Mouse (Mus musculus): ENCODE data around the gene Mvp. TPM values are rescaled to one million over a fixed set of nuclear protein-coding genes. Genes with fewer than 3 reads are reported as not detected.

The Mvp gene
- polyA plus RNA-seq, 1 experiment from 2014 or later: 4.0 TPM

- no peaks in the 10 kb centered on the region for H3K27me3 ChIP-seq (ENCODE audit: low read depth, poor library complexity, severe bottlenecking)
- no peaks in the 10 kb centered on the region for H3K9me3 ChIP-seq (replicated peaks)
- peak; percentile 32 for DNase-seq (ENCODE audit: low spot score)
- H3K36me3 ChIP-seq: peaks cover 62% of the 10 kb centered on the region
- H3K4me3 ChIP-seq: peak overlapping the region; percentile 83
- peak overlapping the region; percentile 99 for H3K27ac ChIP-seq
- peaks cover 71% of the 10 kb centered on the region for H3K4me1 ChIP-seq
- WGBS: 44% methylated on average over 19 of the region's 19 CpGs
Measured at GRCm38 (mm10) chr7:127023896-127024690, 9.7 kb upstream of the Mvp start.

GRCm38 (mm10) chr7:127023272-127023691, 8.9 kb upstream of the Mvp start:
- H3K36me3 ChIP-seq: peaks cover 54% of the 10 kb centered on the region
- peaks cover 78% of the 10 kb centered on the region for H3K4me1 ChIP-seq
- H3K27me3 ChIP-seq (ENCODE audit: low read depth, poor library complexity, severe bottlenecking): no peaks in the 10 kb centered on the region
- 86% methylated on average over 13 of the region's 13 CpGs for WGBS
- H3K4me3 ChIP-seq: peak overlapping the region; percentile 83
- peak overlapping the region; percentile 74 for H3K27ac ChIP-seq
- DNase-seq (ENCODE audit: low spot score): no peak
- no peaks in the 10 kb centered on the region for H3K9me3 ChIP-seq (replicated peaks)

- WGBS: 80% methylated on average over 7 of the region's 7 CpGs
- Histone ChIP-seq H3K4me1 (peaks cover 78% of the 10 kb centered on the region), H3K4me3 (peak overlapping the region; percentile 83), H3K27ac (peak overlapping the region; percentile 74), H3K27me3 (ENCODE audit: low read depth, poor library complexity, severe bottlenecking) (no peaks in the 10 kb centered on the region), H3K36me3 (peaks cover 48% of the 10 kb centered on the region), H3K9me3 (replicated peaks) (no peaks in the 10 kb centered on the region)
- DNase-seq (ENCODE audit: low spot score): no peak
Measured at GRCm38 (mm10) chr7:127022528-127023271, 8.3 kb upstream of the Mvp start.

- peak overlapping the region; percentile 83 for H3K4me3 ChIP-seq
- peaks cover 43% of the 10 kb centered on the region for H3K36me3 ChIP-seq
- peak overlapping the region; percentile 98 for H3K27ac ChIP-seq
- no peak for DNase-seq (ENCODE audit: low spot score)
- peaks cover 77% of the 10 kb centered on the region for H3K4me1 ChIP-seq
- WGBS: 41% methylated on average over 5 of the region's 5 CpGs
- no peaks in the 10 kb centered on the region for H3K9me3 ChIP-seq (replicated peaks)
- H3K27me3 ChIP-seq (ENCODE audit: low read depth, poor library complexity, severe bottlenecking): no peaks in the 10 kb centered on the region
Measured at GRCm38 (mm10) chr7:127021563-127022527, 7.4 kb upstream of the Mvp start.

GRCm38 (mm10) chr7:127020901-127021562, 6.6 kb upstream of the Mvp start, which contains the start of the genes Gm42742 and Prrt2:
Gene Gm42742, minus strand, starts transcription at chr7:127021097.
Gene Prrt2, minus strand, starts transcription at chr7:127021211.
- H3K27me3 ChIP-seq (ENCODE audit: low read depth, poor library complexity, severe bottlenecking): no peaks in the 10 kb centered on the region
- DNase-seq (ENCODE audit: low spot score): peak; percentile 78
- peak within 1 kb of the TSS; percentile 98 for H3K27ac ChIP-seq
- H3K36me3 ChIP-seq: peaks cover 42% of the 10 kb centered on the region
- 2% methylated on average over 37 of the region's 37 CpGs for WGBS
- H3K9me3 ChIP-seq (replicated peaks): no peaks in the 10 kb centered on the region
- peaks cover 79% of the 10 kb centered on the region for H3K4me1 ChIP-seq
- peak within 1 kb of the TSS; percentile 83 for H3K4me3 ChIP-seq

GRCm38 (mm10) chr7:127020491-127020890, 6.1 kb upstream of the Mvp start:
- Histone ChIP-seq H3K36me3 (peaks cover 45% of the 10 kb centered on the region), H3K4me1 (peaks cover 84% of the 10 kb centered on the region), H3K9me3 (replicated peaks) (no peaks in the 10 kb centered on the region), H3K4me3 (peak overlapping the region; percentile 83), H3K27me3 (ENCODE audit: low read depth, poor library complexity, severe bottlenecking) (no peaks in the 10 kb centered on the region), H3K27ac (peak overlapping the region; percentile 98)
- 56% methylated on average over 5 of the region's 5 CpGs for WGBS
- no peak for DNase-seq (ENCODE audit: low spot score)

GRCm38 (mm10) chr7:127020031-127020430, 5.6 kb upstream of the Mvp start:
- H3K4me3 ChIP-seq: peak overlapping the region; percentile 83
- H3K27me3 ChIP-seq (ENCODE audit: low read depth, poor library complexity, severe bottlenecking): no peaks in the 10 kb centered on the region
- WGBS: 71% methylated on average over 3 of the region's 3 CpGs
- peaks cover 87% of the 10 kb centered on the region for H3K4me1 ChIP-seq
- no peaks in the 10 kb centered on the region for H3K9me3 ChIP-seq (replicated peaks)
- no peak for DNase-seq (ENCODE audit: low spot score)
- H3K36me3 ChIP-seq: peaks cover 45% of the 10 kb centered on the region
- peak overlapping the region; percentile 98 for H3K27ac ChIP-seq

- H3K4me1 ChIP-seq: peaks cover 87% of the 10 kb centered on the region
- H3K9me3 ChIP-seq (replicated peaks): no peaks in the 10 kb centered on the region
- whole genome bisulfite sequencing: 81% methylated on average over 14 of the region's 14 CpGs
- no peak for DNase-seq (ENCODE audit: low spot score)
- peaks cover 45% of the 10 kb centered on the region for H3K36me3 ChIP-seq
- no peaks in the 10 kb centered on the region for H3K27me3 ChIP-seq (ENCODE audit: low read depth, poor library complexity, severe bottlenecking)
- peak overlapping the region; percentile 98 for H3K27ac ChIP-seq
- peak overlapping the region; percentile 83 for H3K4me3 ChIP-seq
Measured at GRCm38 (mm10) chr7:127019306-127019960, 5.0 kb upstream of the Mvp start.

GRCm38 (mm10) chr7:127018416-127019305, 4.2 kb upstream of the Mvp start:
- Histone ChIP-seq H3K36me3 (peaks cover 45% of the 10 kb centered on the region), H3K4me1 (peaks cover 85% of the 10 kb centered on the region), H3K27ac (peak overlapping the region; percentile 98), H3K9me3 (replicated peaks) (no peaks in the 10 kb centered on the region), H3K27me3 (ENCODE audit: low read depth, poor library complexity, severe bottlenecking) (no peaks in the 10 kb centered on the region), H3K4me3 (peak overlapping the region; percentile 83)
- no peak for DNase-seq (ENCODE audit: low spot score)
- 79% methylated on average over 15 of the region's 15 CpGs for WGBS

GRCm38 (mm10) chr7:127017950-127018345, 3.5 kb upstream of the Mvp start:
- 55% methylated on average over 6 of the region's 6 CpGs for WGBS
- peaks cover 45% of the 10 kb centered on the region for H3K36me3 ChIP-seq
- peak overlapping the region; percentile 98 for H3K27ac ChIP-seq
- peak overlapping the region; percentile 21; the same call in 1 of the 2 replicates for H3K4me3 ChIP-seq
- no peaks in the 10 kb centered on the region for H3K9me3 ChIP-seq (replicated peaks)
- H3K27me3 ChIP-seq (ENCODE audit: low read depth, poor library complexity, severe bottlenecking): no peaks in the 10 kb centered on the region
- H3K4me1 ChIP-seq: peaks cover 78% of the 10 kb centered on the region
- no peak for DNase-seq (ENCODE audit: low spot score)

Measured in limb, embryonic 10.5 days (tissue).